8 mouse cellular contexts compared by ENCODE assay signal in genomic region chr12:83520311-83520890, GRCm38 (mm10). TPM values are rescaled to one million over a fixed set of nuclear protein-coding genes. Genes with fewer than 3 reads are reported as not detected.
DNase-seq lines count a peak whose midpoint lies in the region; ATAC-seq lines count a peak whose summit lies in the region.

TSS of gene Dcaf4 (plus strand) at chr12:83520466.

- peak within 1 kb of the TSS; percentile 80 for H3K4me3 ChIP-seq in hindbrain, embryonic 12.5 days

- H3K9me3 ChIP-seq in hindbrain, embryonic 12.5 days (replicated peaks), result no peaks in the 10 kb centered on the region

- DNase-seq in Muller cell, postnatal 12 days (ENCODE audit: inconsistent ontology term), result peak; percentile 94
- DNase-seq in cerebellum, adult 9-11 months, result peak; percentile 97
- peak; percentile 93 to 94 for DNase-seq in frontal cortex, postnatal 10 days (ENCODE audit: low spot score in 2 of 2)
- DNase-seq in layer of hippocampus, postnatal 14 days (ENCODE audit: low spot score in 2 of 2), result peak; percentile 88 to 97
- DNase-seq in lung, postnatal 14 days, result peak; percentile 99
- DNase-seq in retina, adult 2 months (ENCODE audit: low read depth, low spot score), result peak; percentile 85
- peak; percentile 98 to 99 for DNase-seq in thymus, postnatal 36 days

- peak within 1 kb of the TSS; percentile 67; the same call in 1 of the 2 replicates for H3K27ac ChIP-seq in hindbrain, embryonic 12.5 days

- peak within 1 kb of the TSS; percentile 72 for H3K4me2 ChIP-seq in hindbrain, embryonic 12.5 days (replicated peaks)

- WGBS in hindbrain, embryonic 12.5 days, result under 1% methylated on average over 32 of the region's 32 CpGs

- ATAC-seq in hindbrain, embryonic 12.5 days (ENCODE audit: low FRiP score), result peak; percentile 99

- no peaks in the 10 kb centered on the region for H3K36me3 ChIP-seq in hindbrain, embryonic 12.5 days

- peak within 1 kb of the TSS; percentile 78 for H3K9ac ChIP-seq in hindbrain, embryonic 12.5 days

- no peaks in the 10 kb centered on the region for H3K27me3 ChIP-seq in hindbrain, embryonic 12.5 days

- H3K4me1 ChIP-seq in hindbrain, embryonic 12.5 days, result peaks cover 14% of the 10 kb centered on the region

RNA-seq across cellular contexts. Expression of gene Dcaf4, which starts in this region (rescaled TPM):
- polyA plus RNA-seq in hindbrain, embryonic 12.5 days (2016; fragmentation: Nextera tagmentation; extraction: Ambion mirVana), result 28.2 and 29.9 TPM in 2 replicates
- total RNA-seq in layer of hippocampus, postnatal 14 days (2021), result 10 to 100 TPM; 31.8 to 32.1 TPM

Comparison
In these comparisons a context has a peak if more than half of its experiments do, and no peak if none do; other contexts are left out.
1. Peak in every context shown above with its lines: DNase-seq, ATAC-seq, H3K4me3 ChIP-seq and H3K27ac ChIP-seq.